Mouse (Mus musculus) brain, adult 10 weeks (tissue): Measurements from ENCODE around the gene Gm48552. TPM values are rescaled to one million over a fixed set of nuclear protein-coding genes. Genes with fewer than 3 reads are reported as not detected.

Experiments
- polyA plus RNA-seq: library from polyadenylated mRNA; stranded (reverse); fragments of 350-450 nt; fragmentation: Illumina TruSeq; extraction: RNeasy Lipid Tissue Mini Kit (QIAGEN cat#74804); gene quantifications from one replicate; pipeline ENCODE4 v1.2.3, GENCODE M21; 2015; ENCODE audit warnings: low read depth, low replicate concordance

Gm48552 gene
- polyA plus RNA-seq: 3.5 TPM

GRCm38 (mm10) chr10:81388505-81389055 lies at the start of gene Gm48552:
Gm48552 (plus strand) TSS chr10:81389005.

GRCm38 (mm10) chr10:81342686-81343505 lies 45.9 kb upstream of the Gm48552 start, which contains the start of gene Gipc3:
Gipc3 (minus strand) TSS chr10:81343266.

GRCm38 (mm10) chr10:81350351-81351063 lies 38.3 kb upstream of the Gm48552 start, which contains the start of gene Hmg20b:
Hmg20b (minus strand) TSS chr10:81350480.

GRCm38 (mm10) chr10:81356991-81357844 lies 31.6 kb upstream of the Gm48552 start, which contains the start of gene Mfsd12:
Mfsd12 (plus strand) TSS chr10:81357491.

GRCm38 (mm10) chr10:81365672-81366476 lies 22.9 kb upstream of the Gm48552 start, which contains the start of gene 4930404N11Rik:
4930404N11Rik (minus strand) TSS chr10:81365816.

GRCm38 (mm10) chr10:81377793-81378552 lies 10.8 kb upstream of the Gm48552 start, which contains the start of gene Fzr1:
Fzr1 (minus strand) TSS chr10:81378516.

GRCm38 (mm10) chr10:81383802-81384604 lies 4.8 kb upstream of the Gm48552 start, which contains the start of the genes Dohh and Gm48551:
Dohh (plus strand) TSS chr10:81384428.
Gm48551 (plus strand) TSS chr10:81384466.

GRCm38 (mm10) chr10:81392781-81393185 lies 4.0 kb downstream of the Gm48552 start, which contains the start of gene Smim24:
Smim24 (plus strand) TSS chr10:81393051.

Other genes with a start within 250 kb of the Gm48552 start
- 17.8 TPM for gene Pias4, start 221.1 kb upstream of the Gm48552 start, polyA plus RNA-seq
- 804 TPM for gene Eef2, start 212.4 kb upstream of the Gm48552 start, polyA plus RNA-seq
- gene Dapk3, start 206.0 kb upstream of the Gm48552 start, polyA plus RNA-seq: 65.2 TPM
- not detected for gene 4930442H23Rik, start 205.2 kb upstream of the Gm48552 start, polyA plus RNA-seq
- gene Nmrk2, start 187.0 kb upstream of the Gm48552 start, polyA plus RNA-seq: not detected
- 148 TPM for gene Atcay, start 158.2 kb upstream of the Gm48552 start, polyA plus RNA-seq
- gene Zfr2, start 155.8 kb upstream of the Gm48552 start, polyA plus RNA-seq: 39.4 TPM
- 194 TPM for gene Matk, start 136.1 kb upstream of the Gm48552 start, polyA plus RNA-seq
- 82.8 TPM for gene Mrpl54, start 122.1 kb upstream of the Gm48552 start, polyA plus RNA-seq
- 30.7 TPM for gene Apba3, start 122.0 kb upstream of the Gm48552 start, polyA plus RNA-seq
- gene Tjp3, start 97.4 kb upstream of the Gm48552 start, polyA plus RNA-seq: 0.57 TPM
- 246 TPM for gene Pip5k1c, start 96.0 kb upstream of the Gm48552 start, polyA plus RNA-seq
- gene Cactin, start 67.9 kb upstream of the Gm48552 start, polyA plus RNA-seq: 18.8 TPM
- 0.85 TPM for gene Tbxa2r, start 60.3 kb upstream of the Gm48552 start, polyA plus RNA-seq
- gene Gipc3, start 45.7 kb upstream of the Gm48552 start, polyA plus RNA-seq: 1.2 TPM
- gene Hmg20b, start 38.5 kb upstream of the Gm48552 start, polyA plus RNA-seq: 24.4 TPM
- gene Mfsd12, start 31.5 kb upstream of the Gm48552 start, polyA plus RNA-seq: 19.9 TPM
- gene 4930404N11Rik, start 23.2 kb upstream of the Gm48552 start, polyA plus RNA-seq: not detected
- 48.4 TPM for gene Fzr1, start 10.5 kb upstream of the Gm48552 start, polyA plus RNA-seq
- gene Dohh, start 4.6 kb upstream of the Gm48552 start, polyA plus RNA-seq: 94.1 TPM
- gene Gm48551, start 4.5 kb upstream of the Gm48552 start, polyA plus RNA-seq: 5.0 TPM
- gene Smim24, start 4.0 kb downstream of the Gm48552 start, polyA plus RNA-seq: 2.5 TPM
- gene Nfic, start 66.6 kb downstream of the Gm48552 start, polyA plus RNA-seq: 52.1 TPM
- 123 TPM for gene Celf5, start 93.7 kb downstream of the Gm48552 start, polyA plus RNA-seq
- gene Ncln, start 107.4 kb downstream of the Gm48552 start, polyA plus RNA-seq: 61.7 TPM
- gene S1pr4, start 111.1 kb downstream of the Gm48552 start, polyA plus RNA-seq: 0.61 TPM
- gene Gna15, start 135.2 kb downstream of the Gm48552 start, polyA plus RNA-seq: 1.9 TPM
- 82.4 TPM for gene Gna11, start 156.2 kb downstream of the Gm48552 start, polyA plus RNA-seq
- gene Aes, start 170.5 kb downstream of the Gm48552 start, polyA plus RNA-seq: 686 TPM
- gene Tle2, start 185.6 kb downstream of the Gm48552 start, polyA plus RNA-seq: 28.6 TPM
- 9.8 TPM for gene Tle6, start 212.1 kb downstream of the Gm48552 start, polyA plus RNA-seq
- 4.6 TPM for gene BC025920, start 217.3 kb downstream of the Gm48552 start, polyA plus RNA-seq
- 17.1 TPM for gene Sirt6, start 238.8 kb downstream of the Gm48552 start, polyA plus RNA-seq
- gene Ankrd24, start 239.5 kb downstream of the Gm48552 start, polyA plus RNA-seq: 56.0 TPM